Mouse (Mus musculus) induced T-regulatory cell, adult 2 months (primary cell): Measurements from ENCODE around the gene Podxl2.

ENCODE experiments used
- DNase-seq: peaks from one replicate; pipeline ENCODE4 v3.0.0-alpha.2; 2012; ENCODE audit warnings: low read depth

Podxl2 gene

DNA sequence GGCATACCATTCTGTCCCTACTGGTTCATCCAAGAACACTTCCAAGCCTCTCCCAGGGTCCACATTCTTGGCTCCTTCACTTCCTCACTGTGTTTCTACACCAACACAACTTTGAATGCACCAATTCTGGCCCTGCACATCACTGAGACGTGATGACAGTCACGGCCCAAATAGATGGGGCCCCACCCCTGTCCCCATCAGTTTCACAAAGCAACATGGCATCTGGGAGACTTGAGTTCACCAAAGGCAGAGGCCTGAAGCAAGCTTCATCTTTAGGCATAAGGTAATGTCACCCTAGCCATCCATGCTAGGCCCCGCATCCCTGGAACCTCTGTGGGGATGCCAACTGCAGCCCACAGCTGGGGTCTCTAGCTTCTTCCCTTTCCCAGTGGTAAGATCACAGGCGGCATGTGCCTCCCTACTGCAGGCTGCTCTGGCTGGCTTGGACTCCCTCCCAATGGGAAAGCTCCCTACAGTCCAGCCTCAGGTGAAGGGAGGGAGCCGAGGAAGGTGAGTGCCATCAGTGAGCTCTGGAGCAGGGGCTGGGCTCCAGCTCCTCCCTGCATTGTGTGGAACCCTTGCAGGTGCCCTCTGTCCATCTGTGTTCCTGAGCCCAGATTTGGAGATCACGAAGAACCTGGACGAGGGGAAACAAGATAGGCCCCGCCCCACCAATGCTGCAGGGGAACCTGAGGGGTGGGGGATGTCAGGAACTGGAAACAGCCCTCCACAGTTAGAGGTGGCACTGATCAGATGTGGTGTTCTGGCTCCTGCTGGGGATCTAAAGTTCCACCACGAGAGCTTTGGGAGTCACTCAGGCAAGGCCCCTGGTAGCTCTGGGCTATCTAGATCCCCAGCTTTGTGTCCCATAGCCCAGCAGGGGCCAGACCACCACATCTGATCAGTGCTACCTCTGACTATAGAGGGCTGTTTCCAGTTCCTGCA is 30.8 kb downstream of the Podxl2 start:
- no peak for DNase-seq

DNA sequence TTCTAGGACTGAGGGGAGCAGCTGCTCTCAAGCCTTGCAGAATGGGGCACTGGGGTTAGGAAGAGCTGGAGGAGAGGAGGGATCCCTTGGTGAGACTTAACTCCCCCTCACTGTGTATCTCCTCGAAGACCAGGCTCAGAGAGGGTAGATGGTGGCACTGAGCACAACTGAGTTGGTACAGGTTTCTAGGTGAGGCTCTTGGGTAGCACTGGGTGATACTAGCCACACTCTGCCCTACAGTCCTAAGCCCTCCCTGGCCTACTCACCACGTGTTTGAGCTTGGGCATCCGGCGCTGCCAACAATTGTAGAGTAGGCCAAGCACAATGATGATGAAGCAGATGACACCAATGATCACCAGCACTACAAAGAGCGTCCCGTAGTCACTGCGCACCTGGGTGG is 31.6 kb downstream of the Podxl2 start:
- no peak for DNase-seq

DNA sequence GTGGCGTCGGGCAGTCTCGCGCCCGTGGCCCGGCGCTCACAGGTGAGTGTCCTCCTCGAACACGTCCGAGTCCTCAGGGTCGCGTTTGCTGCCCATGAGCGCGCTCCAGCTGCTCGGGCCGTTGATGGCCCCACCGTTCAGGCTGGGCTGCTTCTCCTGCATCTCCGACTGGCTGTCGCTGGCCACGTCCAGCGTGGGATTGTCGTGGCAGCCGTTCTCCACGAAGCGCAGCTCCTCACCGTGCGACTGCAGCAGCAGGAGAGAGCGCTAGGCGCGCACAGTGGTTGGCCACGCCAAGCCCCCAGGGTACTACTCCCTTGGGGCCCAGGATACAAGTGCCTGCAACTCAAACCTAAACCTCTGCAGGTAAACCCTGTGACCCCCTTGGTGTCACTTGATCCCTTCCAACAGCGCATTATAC is 32.1 kb downstream of the Podxl2 start:
- no peak for DNase-seq

DNA sequence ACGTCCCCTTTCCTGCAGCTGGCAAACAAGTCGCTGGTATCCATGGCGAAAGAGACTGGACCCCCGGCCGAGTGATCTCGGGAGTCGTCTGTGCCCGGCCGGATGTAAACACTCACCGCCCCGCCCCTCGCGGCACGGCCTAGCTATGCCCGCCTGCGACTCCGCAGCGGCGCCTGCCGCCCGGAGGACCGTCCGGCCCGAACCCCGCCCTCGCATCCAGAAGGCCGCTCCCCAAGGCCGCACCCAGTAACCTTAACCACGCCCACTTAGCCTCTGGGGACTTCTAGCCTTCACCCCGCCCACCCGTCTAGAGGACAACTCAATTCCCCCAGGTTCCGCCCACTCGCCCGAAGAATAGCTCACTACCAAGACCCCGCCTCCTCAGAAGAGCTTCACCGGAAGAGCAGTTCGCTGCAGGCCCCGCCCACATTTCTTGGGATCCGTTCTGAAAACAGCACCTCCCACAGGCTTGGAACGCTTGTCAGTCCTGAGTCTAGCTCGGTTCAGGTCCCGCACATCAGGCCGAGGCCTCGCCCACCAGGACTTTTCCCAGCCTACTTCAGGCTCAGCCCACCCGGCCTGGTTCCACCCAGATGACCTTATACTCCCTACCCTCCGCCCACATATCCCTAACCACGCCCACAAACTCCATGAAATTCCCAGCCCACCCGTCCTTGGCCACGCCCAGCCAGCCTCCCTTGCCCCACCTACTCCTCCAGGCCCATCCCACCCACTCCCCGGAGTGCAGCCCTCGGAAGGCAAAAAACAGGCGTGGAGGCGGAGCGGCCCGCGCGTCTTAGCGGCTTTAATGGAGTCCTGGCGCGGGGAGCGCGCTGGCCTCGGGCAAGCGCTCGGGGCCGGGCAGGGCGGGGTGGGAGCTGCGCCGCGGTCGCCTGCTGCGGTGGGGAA is 32.8 kb downstream of the Podxl2 start, which contains the start of gene Abtb1:
Gene Abtb1 (minus strand): TSS at position 204 of the 909 bp plus-strand sequence.
- DNase-seq = peak; percentile 100

DNA sequence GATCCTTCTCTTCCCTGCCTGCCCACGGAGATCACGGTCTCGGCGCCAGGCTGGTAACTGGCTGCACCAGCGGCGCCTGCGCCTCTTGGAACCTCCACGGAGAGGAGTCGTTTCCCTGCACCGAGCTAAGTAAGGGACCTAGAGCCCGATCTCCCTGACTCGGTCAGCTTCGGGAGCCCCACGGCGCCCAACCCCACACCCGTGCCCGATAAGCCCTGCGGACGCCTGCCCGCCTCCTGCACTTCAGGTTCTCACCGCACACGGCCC is 33.4 kb downstream of the Podxl2 start:
- DNase-seq = no peak

DNA sequence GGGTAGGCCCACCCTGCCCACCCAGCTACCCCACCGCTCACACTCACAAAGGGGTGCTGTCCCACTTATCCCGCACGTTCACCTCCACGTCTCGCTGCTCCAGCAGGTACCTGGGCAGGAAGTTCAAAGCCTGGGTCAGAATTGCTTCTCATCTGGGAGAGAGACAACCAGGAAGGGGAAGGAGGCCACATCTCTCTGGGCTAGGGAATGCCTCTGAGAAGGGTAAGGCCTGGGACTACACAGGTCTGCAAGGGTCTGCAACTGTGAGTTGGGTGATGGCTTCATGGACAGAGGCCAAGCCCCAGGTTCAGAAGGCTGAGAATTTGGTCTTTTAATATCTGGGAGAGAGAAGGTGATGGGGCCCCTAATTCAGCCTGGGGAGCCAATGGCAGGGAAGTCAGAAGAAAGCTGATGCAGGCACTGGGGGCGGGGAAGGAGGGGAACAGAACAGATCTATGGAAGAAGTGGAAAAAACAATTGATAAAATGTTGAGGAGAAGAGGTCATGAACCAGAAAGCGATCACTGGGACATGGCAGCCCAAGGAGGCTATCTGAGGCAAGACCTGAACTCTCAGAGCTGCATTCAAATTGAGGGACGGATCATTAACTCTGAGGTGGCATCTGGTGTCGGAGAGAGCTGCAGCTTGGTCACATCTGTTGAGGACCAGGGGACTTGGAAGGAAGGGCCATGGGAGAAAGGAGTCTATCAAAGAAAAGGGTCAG is 33.9 kb downstream of the Podxl2 start:
- peak; percentile 18 for DNase-seq

DNA sequence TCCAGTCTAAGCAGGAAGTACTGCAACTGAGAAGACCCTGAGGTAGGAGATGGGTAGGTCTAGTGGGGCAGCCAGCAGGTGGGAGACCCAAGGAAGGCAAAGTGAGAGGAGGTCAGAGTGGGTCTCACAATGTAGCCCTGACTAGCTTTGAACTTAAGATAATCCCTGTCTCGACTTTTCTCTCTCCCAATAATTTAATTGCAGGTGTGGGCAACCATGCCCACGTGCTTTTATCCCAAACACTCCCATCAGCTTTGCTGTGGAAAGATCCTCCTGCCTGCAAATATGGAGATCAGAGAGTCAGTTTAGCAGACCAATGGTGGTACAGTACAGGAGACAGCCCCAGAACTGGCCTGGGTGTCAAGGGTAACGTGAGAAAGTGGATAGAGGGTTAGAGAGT is 34.6 kb downstream of the Podxl2 start:
- no peak for DNase-seq

DNA sequence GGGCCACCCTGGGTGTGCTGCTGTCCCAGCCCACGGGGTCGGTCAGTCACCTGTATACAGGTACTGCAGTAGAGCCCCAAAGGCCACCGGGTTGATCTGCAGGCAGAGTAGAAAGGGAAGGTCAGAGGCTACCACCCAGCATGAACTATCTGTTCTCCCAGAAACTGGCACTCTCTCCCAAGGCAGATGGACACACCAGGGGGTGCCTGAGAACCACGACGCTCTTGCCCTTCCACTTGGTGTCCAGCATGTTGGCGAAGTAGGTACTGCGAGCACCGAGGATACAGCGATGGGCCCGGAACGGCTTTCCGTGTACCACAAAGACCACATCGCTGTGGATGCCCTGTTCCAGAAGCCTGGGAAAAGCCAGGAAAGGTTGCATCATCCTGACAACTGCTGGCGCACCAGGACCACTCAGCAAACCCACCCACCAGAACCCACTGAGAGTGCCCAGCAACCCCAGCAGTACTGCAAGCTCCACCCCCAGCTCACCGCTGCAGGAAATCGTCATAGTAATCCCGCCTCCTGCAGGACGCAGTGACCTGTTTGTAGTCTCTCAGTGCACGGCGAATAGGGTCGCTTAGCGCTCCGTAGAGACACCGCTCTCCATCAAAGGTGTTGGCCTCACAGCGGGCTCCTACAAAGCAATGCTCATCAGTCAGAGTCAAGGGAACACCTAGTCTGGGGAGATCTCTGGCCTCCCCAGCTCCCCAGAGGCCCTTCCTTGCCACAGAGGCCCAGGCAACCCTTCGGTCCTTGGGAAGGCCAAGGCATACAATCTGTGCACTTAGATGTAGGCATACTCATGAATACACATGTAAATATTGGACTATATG is 35.5 kb downstream of the Podxl2 start:
- DNase-seq = no peak

DNA sequence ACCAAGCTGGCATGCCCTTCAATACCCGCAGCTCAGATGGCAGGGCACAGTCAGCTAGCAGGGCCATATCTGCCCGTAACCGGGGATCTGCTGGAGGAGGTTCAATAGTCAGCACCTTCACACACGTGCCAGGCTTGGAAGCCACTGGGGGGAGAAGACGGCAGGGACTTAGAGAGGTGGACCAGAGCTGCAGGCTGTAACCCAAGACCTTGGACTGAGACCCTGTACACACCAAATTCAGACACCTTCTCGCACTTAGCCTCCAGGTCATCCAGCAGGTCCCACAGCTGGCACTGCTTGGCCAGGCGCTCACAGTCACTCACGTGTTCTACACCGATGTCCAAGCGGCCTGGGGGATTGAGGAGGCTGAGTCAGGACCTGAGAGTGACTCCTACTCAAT is 36.2 kb downstream of the Podxl2 start:
- DNase-seq = no peak

DNA sequence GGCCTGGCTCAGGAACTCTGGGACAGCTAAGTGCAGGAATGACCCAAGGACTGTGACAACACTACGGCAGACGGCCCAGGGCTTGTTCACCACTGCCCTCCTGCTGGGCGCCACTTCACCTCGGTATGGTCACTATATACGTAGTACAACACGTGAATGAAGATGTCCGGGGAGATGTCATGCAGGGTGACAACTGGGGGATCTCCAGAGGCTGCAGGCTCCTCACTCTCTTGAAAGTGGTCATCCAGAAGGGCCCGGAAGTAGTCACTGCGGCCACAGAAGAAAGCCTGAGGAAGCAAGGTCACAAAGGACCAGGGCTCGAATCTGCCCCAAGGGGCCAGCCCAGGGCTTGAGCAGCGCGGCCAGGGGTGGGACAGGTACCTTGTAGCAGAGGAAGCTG is 36.8 kb downstream of the Podxl2 start:
- no peak for DNase-seq

DNA sequence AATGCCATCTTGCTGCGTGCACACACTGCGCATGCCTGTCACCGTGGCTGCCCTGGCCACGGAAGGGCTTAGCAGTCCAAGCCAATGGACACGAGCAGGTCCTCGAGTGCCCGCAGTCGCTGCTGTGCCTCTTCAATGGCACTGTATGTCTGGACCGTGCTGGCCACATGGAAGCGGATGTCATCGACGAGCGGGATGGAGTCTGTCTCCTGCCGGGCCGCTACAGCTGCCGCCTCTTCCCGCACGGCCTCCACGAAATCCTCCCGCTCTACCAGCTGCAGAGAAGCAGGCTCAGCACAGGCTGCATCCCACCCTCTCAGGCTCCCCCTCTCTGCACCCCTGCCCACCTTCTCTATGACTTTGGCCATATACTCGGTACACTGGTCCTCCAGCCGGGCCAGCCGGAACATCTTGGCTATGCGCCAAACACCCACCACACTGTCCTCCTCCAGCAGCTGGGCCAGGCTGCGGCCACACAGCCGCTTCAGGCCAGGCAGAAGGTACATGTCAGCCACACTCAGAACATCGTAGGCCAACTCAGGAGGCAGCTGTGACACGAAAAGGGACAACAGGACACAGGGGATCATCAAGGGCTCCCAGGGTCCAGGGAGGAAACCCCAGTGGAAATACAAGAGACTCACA is 38.5 kb downstream of the Podxl2 start:
- no peak for DNase-seq

DNA sequence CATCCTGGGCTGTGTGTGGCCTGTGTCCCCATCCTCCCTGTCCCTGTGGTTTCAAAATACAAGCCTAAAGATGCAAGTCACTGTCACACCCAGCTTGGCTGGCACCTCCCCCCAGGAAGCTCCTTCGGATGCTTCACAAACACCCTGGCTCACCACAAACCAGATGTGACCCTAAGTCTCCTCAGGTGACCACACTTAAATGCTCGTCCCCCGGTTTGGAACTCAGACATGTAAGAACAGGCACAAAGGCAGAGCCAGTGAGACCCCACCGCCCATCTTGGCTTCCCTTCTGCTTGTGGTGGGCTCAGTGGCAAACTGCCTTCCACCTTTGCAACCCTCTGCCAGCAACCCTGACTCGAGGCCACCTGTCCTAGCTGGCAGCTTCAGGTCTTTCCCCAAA is 39.8 kb downstream of the Podxl2 start:
- no peak for DNase-seq

DNA sequence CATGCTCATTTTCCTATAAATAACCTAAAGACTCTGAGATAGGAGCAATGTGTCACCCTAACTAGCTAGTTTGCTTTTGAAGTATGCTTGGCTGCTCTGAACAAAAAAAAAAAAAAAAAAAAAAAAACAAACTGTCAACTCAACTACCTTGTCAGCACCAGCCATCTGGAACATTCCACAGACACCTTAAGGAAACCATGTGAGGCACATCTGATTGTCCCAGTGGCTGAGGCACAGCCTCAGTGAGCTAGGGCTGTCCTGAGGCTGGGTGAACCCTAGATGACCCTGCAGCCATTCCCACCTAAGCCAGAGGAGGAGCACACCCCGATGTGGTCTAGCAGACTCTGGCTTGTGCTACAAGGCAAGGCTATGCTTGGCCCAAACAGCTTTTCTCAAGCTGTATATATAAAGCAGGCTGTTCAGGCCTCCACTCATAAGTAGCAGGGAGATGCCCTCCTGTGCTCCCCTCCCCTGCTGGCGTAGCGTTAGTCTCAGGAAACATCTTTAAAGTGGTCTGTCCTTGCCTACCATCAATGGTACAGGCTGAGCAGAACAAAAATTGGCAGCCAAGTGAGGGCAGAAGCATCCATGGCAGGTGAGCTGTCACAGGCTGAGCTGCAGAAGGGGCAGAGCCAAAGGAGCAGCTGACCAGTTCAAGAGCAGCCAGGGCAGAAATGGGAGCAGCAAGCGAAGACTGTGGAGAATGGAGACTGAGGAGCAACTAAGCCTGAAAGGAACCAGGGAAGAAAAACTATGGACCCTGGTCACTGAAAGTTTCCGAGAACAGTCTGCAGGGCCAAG is 41.3 kb downstream of the Podxl2 start:
- DNase-seq = no peak

DNA sequence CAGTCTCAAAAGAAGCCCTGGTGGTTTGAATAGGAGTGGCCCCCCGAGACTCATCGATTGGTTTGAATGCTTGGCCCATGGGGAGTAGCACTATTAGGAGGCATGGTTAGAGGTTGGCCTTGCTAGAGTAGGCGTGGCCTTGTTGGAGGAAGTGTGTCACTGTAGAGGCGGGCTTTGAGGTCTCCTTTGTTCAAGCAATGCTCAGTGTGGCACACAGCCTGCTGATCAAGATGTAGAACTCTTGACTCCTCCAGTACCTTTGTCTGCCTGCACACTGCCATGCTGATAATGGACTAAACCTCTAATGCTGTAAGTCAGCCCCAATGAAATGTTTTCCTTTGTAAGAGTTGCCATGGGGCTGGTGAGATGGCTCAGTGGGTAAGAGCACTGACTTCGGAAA is 42.2 kb downstream of the Podxl2 start:
- DNase-seq = peak; percentile 43

DNA sequence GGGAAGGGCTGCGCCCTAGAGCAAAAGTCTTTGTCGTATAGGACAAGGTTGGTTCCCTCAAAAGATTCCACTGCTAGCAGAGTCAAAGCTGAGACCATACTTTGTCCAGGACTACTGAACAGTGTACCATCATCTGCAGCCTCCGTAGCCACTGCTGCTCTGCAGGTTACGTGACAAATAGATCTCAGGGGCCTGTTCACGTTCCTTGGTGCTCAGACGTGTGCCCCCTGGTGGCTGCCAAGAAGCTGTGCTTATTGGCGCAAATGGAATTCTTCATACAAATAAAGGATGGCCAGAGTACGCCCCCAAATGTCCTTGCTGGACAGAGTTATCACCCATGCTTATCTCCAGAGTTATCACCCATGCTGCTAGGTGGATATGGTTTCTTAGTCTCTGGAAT is 43.4 kb downstream of the Podxl2 start:
- DNase-seq = peak; percentile 82

DNA sequence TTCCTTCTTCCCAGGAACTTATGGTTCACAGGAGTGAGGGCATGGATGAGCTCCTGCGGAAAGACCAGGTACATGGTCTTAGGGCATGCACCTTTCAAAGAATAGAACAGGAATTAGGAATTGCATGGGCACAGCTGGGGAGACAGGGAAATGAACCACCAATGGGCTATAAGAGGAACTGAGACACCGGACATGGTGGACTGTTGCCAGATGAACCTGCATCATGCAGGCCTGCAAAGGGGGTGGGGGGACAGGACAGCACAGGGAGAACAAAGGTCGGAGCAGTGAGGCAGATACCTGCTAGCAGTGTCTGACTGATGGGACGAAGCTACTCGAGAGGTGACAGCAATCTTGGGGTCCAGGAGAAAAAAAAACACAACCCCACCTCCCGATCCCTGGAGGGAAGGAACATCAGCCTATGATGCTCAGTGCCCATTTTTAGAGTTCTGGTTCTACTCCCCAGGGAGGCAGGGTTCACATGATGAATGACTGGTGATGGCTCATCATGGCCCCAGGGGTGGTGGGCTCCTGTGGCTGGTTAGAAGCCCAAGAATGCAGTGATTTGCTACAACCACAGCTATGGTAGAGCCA is 44.6 kb downstream of the Podxl2 start:
- DNase-seq = no peak

DNA sequence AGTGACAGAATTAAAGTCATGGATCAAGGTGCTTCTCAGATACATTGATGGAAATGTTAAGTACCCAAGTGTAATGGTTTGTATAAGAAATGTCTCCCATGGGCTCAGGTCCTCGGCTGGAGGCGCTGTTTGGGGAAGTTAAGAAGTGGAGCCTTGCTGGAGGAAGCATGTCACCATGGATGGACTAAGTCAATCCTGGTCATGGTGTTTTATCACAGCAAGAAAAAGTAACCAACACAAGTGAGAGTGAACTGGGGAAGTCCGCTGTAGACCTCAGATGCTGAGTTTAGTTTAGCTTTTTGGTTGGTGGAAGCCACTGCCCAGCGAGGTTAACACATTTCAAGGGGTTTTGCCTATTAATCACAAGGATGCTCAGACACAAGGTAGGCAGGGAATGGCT is 45.3 kb downstream of the Podxl2 start:
- no peak for DNase-seq

DNA sequence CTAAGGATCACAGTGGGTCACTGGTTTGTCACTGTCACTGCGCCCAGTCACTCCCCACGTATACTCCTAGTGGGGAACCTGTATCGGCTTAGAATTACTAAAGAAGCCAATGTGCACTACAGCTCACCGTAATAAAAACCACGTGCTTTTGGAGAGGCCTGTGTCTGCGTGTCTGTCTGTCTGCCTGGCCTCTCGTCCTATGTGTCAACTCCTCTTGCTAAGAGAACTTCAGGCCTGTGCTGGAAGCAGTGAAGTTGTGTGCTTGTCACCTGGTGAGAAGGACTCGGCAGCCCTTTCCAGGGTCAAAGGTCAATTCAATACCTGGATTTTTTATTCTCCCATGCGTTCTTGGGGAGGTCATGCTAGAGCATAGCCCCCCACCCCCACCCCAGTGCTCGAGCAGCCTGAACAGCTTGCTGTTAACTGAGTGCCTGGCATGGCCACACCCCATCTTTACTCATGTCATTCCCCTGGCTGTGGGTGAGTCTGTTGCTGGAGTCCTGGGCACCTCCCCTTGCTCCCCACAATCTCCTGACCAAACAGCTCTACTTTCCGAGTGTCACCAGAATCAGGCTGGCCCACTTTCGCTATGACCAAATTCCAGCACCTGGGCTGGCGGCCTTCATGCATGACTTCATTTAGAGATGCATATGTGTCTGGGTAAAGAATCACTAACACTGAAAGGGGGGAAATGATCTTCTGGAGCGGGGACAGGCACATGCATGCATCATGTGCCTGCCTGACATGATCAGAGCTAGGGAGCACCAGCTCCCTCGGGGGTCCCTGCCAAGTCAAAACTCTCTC is 46.4 kb downstream of the Podxl2 start:
- DNase-seq = no peak
